Mouse (Mus musculus): ENCODE measurements around the gene Gsg1l.

DNA sequence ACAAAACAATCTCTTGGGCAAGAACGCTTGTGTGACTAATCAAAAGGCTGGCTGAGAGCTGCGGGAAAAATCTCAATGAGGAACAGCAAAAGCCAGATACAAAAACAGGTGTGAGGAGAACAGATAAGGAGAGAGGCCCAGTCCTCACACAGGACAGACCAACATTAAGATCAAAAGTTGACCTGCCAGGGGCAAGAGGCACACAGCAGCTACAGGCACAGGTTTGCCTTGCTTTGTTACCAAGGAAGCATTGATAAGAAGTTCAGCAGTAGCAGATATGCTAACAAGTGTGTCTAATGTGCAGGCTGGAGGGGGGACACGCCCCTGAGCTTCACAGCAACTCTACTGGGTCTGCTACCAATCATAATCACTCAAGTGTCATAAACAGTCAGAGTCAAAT is 44.3 kb upstream of the Gsg1l start:
- TF ChIP-seq GATA1 (IDR thresholded peaks at IDR 0.05; ENCODE audit: borderline replicate concordance, low read length) = no peak
- no peak for TF ChIP-seq FLI1 (IDR thresholded peaks at IDR 0.05; ENCODE audit: low read length)
